Mouse (Mus musculus): ENCODE data around the gene Raet1e.
"Not testable (repeated sequence)": the region's sequence is repeated elsewhere in the genome, so short reads cannot be mapped to it uniquely, and the experiment has no call there.

Raet1e gene

DNA sequence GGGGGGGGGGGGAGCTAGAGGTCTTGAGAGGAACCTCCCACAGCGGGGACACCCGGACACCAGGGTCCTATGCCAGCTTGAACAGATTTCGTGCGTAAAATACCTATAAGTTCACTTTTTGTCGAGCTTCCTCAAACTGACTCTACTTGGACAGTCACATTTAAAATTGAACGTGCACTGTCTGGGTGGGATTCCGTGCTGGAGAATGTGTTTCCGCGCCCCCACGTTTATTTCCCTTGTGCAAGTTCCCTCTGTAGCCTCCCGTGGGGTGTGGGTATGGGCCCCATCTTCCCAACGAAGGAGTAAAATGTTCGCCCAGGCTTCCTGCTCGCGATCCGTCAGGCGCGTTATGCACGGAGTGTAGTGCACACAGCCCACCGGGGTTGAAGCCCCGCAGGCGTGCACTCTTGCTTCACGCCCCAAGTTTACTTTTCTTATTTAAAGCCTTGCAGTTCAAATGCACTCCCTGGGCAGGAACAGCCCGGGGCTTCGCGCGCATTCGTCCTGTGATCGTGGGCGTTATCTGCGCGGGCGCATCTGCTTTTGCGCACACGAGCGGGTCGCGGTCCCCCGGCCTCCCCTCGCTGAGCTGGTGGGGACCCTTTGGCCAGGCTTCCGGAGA is 115.4 kb downstream of the Raet1e start:
- no peak for DNase-seq (ENCODE audit: low read depth, low spot score)

DNA sequence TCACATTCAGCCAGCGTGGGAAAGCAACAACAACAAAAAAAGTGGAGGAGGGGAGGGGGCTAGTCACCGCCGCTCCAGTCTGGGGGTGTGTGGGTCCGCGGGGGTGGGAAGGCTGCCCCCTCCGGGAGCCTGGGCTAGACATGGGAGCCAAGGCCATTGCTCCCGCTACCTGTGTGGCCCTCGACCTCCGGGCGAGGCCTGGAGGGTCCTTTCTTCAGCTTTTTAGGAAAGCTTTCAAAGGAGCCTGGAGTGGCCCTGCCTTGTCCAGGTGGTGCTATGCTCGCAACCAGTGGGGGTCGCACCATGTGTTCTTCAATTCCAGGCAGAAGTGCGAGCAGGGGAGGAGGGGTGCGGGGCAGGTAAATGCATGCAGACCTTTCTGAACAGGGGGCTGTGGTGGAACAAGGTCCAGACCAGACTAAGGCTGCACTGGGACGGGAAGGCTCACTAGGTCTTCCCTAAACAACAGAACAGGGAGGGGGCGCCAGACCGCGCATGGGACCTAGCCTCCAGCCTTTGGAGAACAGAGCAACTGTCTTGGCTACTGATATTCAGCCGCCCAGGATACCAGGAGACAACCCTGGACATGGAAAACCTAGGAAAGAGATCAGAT is 116.2 kb downstream of the Raet1e start:
- DNase-seq (ENCODE audit: low read depth, low spot score) = no peak

DNA sequence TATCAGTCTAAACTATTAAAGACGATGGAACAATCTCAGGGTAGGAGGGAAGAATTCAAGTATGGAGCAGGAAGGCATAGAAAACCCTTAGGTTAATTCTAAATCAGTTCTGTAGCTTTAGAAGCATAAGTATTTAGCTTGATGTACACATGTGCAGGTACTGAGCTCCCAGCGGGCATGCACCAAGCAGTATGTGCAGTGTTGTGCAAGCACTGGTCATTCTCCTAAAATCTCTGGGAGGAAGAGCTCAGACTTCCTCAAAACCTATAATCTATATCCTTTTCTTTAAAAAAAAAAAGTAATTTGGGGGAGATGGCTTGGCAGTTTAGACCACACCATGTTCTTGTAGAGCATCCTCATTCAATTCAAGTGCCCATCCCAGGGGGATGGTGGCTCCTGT is 120.1 kb downstream of the Raet1e start:
- not testable (repeated sequence) for DNase-seq (ENCODE audit: low read depth, low spot score)

DNA sequence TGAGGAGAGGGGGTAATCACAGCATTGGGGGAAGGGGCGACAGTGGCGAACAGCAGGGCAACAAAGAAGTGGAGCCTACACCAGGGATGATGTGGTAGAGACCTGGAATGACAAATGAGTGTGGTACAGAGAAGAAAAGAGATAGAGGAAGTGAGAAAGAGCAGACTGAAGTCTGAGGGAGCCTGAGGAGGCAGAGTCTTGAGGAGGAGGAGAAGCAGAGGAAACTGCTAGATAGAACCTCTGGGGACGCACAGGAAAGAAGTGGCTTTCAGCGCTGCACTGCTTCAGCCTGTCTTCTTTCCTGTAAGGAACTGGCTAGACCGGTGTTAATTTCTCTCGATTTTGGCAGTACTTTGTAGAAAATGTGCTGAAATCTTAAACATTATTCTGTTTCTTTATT is 124.4 kb downstream of the Raet1e start:
- DNase-seq (ENCODE audit: low read depth, low spot score) = no peak

DNA sequence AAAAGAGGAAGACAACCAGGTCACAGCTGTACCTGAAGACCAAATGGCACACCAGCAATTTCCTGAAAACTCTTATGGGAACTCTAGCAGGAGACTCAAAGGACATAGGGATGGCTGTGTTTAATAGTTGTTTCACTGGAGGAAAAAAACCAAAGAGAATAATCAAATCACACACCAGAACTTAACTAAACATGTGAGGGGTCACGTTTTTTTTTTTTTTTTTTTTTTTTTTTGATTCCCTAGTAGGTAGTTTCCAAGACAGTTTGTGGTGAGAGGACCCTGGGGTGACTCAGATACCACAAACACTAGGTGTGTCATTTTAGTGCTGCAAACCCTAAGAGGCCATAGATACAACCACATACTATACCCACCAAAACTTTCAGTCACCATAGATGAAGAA is 137.3 kb downstream of the Raet1e start:
- no peak for DNase-seq (ENCODE audit: low read depth, low spot score)

DNA sequence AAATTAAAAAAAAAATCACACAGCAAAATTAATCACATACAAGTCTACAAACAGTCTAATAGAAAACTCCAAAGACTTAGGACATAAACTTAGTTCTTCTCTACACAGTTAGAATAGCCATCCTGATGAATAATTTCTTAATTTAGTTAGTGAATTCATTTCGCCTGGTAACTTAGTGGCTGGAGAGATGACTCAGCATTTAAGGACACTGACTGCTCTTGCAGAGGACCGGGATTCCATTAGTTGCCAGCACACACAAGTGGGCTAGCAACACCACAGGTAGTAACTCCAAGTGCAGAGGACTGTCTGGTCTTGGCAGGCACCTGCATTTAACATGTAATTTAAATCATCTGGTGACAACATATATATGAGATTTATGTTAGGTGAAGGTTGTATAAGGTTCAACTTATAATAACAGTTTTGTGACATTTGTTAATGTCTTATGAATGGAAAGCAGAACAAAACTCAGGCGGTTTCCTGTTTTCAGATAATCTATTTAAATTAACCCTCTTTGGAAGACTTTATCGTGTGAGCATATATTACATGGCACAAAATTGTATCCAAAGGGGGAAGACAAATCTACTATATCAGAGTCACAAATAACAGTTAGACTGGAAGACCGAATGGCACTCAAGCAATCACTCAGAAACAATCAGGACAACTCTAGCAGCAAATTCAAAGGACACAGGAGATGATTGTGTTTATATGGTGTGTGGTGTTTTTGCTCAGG is 138.8 kb downstream of the Raet1e start:
- DNase-seq (ENCODE audit: low read depth, low spot score) = no peak

DNA sequence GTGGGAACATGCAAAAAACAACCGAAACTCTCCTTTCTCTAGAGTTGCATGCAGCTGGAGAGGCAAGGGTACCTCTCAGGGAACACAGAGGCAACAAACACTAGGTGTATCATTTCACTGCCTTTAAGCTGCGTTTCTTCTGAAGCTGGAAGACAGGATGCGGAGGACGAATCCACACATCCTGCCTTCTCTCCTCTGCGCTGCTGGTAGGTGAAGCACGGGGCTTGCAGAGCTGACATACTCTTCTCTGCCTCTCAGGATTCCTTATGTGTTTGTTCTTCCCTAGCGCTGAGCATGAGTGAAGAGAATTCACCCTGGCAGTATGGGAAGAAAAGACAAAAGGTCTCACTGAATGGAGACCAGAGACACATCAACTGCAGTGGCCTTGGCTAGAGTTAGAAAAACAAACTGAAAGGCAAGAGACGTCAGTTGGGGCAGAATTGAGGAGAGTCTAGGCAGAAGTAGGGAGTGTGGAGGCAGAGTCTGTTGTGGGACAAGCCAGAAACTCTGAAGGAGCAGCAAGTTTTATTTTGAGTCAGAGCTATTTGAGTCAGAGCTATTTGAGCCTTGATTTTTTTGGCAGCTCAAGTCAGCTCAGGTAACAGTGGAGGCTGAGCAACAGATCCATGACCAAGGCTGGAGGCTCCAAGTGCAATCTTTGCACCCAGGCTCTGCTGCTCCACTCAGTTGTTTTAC is 139.5 kb downstream of the Raet1e start:
- no peak for DNase-seq (ENCODE audit: low read depth, low spot score)

DNA sequence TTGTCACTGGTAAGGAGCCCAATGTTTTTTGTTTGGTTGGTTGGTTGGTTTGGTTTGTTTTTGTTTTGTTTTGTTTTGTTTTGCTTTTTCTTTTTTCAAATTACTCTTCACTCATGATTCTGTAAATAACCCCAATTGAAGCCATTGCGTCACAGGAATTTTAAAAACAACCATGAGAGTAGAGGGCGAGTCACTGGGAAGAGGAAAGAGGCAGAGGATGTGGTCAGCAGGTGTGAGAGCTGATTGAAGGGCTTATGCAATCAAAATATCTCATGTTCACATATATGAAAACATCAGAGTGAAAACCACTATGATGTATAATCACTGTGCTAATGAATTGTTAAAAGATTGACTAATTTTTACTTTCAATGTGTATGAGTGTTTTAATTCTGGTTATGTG is 141.0 kb downstream of the Raet1e start:
- no peak for DNase-seq (ENCODE audit: low read depth, low spot score)

DNA sequence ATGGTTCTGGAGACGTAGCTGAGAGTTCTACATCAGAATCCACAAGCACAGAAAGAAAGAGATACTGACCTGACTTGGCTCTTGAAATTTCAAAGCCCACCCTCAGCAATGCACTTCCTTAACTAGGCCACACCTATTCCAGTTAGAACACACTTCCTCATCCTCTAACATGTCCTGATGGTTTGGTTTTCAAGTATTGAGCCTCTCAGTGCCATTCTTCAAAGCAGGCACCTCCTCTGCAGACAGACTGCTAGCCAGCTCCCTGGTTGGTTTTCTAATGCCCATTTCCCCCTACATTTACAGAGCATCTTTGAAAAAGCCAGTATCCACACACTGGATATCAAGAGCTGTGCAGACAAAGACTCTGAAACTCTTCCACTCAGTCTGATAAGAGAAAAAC is 143.3 kb downstream of the Raet1e start:
- DNase-seq (ENCODE audit: low read depth, low spot score) = no peak

DNA sequence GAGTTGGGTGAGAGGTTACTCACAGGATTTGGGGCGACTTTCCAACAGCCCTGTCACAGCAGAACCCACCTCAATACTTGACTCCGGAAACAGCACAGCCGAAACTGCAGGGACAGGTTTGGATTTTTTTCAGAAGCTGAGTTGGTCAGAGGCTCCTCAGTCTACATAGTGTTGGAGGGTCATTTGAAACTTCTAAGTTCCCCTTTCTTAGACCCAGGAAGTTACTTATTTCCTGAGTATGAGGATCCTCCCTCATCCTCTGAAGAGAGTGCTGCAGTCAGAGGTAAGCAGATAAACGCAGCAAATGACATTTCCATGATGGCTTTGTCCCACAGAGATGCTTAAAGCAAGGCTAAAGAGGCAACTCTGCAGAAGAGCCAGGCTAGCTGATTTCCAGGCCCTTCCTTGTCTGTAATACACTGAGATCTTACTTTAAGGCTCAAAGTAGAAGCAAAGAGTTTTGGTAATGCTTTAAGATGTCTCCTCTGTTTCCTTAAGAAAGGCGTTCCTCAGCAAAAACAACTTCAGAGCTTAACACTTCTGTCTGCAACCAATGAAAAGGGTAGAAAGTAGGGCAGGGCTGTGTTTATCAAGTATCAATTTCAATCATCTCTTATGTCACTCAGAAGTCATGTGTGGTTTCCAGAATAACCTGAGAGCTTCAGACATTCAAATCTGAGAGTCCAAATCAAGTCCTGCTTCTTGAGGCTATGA is 144.1 kb downstream of the Raet1e start:
- no peak for DNase-seq (ENCODE audit: low read depth, low spot score)

DNA sequence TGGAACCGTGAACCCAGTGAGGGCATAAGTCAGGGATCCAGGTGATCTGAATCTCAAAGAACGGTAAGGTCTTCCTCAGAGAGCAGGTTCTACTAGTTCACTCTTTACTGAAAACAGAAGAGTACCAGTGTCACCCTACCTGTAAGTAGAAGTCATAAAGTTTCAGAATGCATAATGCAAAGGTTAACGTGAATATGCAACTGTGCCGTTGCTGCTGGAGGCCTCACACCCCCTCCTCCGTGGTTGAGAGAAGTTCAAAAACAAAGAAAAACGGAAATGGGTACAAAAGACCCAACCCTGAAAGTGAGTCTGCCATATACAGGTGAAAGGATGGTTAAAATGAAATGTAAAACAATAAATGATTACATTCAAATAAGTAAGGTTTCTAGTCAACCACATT is 145.4 kb downstream of the Raet1e start:
- DNase-seq (ENCODE audit: low read depth, low spot score) = no peak

DNA sequence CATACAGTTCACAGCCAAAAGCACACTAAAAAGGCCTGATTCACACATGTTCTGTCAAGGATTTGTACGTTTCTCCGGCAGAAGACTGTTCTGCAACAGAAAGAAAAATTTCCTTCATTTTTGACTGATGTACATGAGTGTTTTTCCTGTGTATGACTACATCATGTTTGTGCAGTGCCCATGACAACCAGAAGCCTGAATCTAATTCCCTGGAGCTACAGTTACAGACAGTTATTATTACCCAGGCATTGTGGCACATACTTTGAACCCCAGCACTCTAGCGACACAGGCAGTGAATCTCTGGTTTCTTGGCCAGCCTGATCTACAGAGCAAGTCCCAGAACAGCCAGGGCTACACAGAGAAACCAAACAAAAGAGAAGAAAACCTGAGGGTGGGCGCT is 147.4 kb downstream of the Raet1e start:
- DNase-seq (ENCODE audit: low read depth, low spot score) = no peak

DNA sequence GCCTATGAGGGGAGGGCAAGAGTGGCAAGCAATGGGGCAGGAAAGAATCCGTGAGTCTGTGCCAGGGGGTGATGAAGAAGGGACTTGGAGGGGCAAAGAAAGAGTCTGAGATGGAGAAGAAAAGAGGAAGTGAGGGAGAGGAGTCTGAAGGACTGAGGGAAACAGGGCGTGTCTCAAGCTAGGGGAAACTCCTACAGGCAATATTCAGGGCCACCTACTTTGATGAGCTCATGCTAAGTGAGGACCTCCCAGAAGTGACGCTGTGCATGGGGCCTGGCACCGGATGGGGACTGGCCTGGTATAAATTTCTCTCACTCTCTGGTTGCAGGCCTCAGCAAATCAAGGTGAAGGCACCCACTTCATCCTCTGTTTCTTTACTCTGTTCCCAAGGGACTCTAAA is 148.1 kb downstream of the Raet1e start:
- DNase-seq (ENCODE audit: low read depth, low spot score) = no peak

DNA sequence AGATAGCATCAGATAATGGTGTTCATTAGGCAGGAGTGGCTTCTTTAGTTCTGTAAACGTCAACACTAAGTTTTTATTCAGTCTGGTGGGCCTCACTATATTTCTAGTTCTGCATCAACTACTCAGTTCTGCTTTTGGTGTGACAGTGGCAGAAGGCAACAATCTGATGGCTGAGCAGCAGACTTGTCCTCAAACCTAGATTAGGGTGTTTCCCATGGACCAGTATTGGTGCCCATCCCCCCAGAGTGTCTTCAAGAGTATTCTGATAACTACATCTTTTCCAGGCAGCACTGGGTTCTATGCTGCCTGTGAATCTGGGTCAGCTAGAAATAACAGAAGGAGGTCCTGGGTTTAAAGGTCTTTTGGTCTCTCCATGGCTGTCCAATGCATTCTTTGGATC is 149.9 kb downstream of the Raet1e start:
- no peak for DNase-seq (ENCODE audit: low read depth, low spot score)

DNA sequence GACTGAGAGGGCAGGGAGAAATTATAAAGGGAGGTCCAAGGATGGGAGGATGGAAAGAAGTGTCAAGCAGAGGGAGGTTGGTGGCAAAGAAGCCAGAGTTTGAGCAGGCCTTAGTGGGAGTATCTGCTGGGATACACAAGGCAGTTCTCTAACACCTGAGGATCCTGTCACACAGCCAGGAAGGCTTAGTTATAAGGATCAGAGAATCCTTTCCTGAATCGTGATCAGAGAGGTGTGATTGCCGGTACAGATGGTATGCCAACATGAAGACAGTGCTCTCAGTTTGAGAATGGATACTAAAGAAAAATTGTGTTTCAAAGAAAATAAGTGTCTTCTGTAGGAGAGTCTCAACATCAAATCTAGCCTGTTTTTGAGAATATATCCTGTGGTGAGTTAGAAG is 164.5 kb downstream of the Raet1e start:
- no peak for DNase-seq (ENCODE audit: low read depth, low spot score)

DNA sequence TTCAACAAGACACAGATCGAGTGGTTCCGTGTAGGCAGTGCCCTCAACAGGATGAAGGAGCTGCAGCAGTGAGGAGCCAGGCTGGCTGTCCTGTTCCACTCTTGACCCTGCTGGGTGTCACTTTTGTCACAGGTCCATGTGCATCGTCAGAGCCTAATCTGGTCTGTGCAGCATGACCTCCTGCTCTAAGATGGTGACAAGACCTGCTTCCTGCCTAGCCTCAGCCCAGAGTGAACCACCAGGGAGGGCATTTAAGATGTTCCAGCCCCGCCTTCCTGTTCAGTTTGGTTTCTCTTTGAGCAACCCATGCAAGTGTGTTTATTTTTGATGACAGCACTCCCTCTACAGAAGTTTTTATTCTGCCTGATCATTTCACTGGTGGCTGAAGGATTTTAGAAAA is 187.4 kb downstream of the Raet1e start:
- DNase-seq (ENCODE audit: low read depth, low spot score) = not testable (repeated sequence)

DNA sequence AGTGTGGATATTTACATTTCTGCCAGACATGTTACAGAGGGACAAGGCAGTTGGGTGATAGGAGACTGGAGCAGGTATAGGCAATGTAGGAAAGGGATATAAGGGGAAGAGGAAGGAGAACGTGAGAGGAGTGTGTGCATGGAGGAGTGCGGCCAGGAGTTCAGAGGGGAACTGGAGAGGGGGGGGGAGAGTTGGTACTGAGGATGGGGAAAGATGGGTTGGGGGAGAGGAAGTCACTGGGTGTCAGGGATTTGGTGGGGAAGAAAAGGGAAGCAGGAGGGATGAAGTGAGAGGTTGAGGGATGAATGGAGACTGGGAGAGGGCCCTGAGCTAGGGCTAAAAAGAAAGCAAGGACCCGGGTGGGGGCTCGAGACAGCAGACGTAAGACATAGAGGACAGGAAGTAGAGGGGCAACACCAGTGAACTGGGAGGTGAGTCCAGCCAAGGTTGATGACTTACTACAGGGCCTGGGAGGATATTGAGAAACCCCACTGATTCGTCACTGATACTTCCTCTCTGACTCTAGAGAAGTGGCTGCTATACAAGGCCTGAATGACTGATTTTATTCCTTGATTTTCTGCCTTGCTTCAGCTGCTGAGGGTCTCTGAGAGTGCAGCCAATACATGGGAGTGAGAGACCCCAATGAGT is 195.3 kb downstream of the Raet1e start:
- not testable (repeated sequence) for DNase-seq (ENCODE audit: low read depth, low spot score)

DNA sequence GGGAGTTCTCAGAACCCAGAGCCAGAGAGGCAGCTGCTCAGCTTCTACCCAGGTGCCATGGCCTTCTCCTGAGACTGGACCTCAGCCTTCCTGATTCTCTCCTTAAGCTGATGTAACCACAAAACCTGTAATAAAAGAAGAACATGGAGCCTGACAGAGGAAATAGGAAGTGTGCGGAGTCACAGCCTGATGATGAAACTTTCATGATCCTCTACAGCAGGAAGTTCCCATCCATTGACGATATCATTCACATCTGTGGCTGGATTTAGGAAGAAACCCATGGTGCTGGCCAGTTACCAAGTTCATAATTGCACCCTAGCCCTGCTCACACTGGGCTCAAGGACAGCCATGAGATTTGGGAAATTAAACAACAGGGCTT is 195.8 kb downstream of the Raet1e start:
- DNase-seq (ENCODE audit: low read depth, low spot score) = not testable (repeated sequence)

DNA sequence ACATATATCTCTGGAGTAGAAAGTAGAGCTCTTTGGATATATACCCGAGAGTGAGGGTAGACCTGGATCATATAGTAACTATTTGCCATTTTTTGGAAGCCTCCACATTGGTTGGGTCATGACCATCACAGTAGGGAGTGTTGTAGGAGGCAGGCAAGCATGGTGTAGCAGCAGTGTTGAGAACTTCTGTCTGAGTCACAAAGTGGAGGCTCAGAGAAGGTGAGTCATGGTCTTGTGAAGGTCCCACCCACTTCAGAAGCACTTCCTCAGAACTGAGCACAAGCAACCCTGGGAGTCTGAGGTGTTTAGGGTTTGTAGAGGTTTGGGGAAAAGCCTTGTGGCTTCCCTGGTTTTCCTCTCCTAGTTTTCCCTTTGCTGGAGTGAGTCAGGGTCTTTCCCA is 199.0 kb downstream of the Raet1e start:
- not testable (repeated sequence) for DNase-seq (ENCODE audit: low read depth, low spot score)

DNA sequence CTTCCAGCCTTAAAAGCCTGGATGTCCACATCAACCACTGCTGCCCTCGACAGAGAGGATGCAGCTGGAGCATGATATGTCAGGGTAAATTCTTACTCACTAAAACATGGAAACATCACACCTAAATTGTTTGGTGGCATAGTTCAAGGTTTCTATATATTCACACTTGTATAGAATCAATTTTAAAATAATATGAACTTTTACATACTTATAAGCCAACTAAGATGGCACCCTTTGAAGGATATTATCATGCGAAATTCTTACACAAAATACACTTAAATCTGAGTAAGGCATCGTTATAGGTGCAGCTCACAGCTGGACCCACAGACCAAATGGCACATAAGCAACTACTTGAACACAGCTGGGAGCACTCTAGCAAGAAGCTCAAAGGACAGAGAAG is 201.9 kb downstream of the Raet1e start, which contains the start of gene Raet1d:
TSS of gene Raet1d (plus strand) at position 301 of the 400 bp plus-strand sequence.
- not testable (repeated sequence) for DNase-seq (ENCODE audit: low read depth, low spot score)

DNA sequence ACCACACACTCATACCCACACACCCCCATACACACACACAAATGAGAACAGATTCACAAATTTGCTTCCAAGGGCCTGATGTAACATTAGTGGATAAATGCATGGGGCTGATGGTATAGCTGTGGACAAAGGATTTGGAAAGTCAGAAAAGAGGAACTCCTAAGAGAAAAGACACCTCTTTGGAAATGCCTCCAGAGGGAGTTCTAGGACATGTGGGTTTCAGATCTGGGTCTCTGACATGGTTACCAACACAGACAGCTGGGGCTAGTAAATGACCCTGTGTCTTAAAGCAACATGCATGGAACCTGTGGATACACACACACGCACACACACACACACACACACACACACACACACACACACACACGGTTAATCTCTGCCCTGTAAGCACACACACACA is 202.6 kb downstream of the Raet1e start:
- not testable (repeated sequence) for DNase-seq (ENCODE audit: low read depth, low spot score)
